8 mouse cellular contexts compared by ENCODE assay signal in genomic region chr6:142867471-142868055, GRCm38 (mm10).
DNase-seq lines count a peak whose midpoint lies in the region; ATAC-seq lines count a peak whose summit lies in the region.

No protein-coding gene starts in this region.

- 0 out of 2 replicates have a peak overlapping the region, but pooled peaks have one; percentile 9 for H3K4me3 ChIP-seq in hindbrain, embryonic 10.5 days
- H3K4me3 ChIP-seq in limb, embryonic 13.5 days = no peak overlapping the region

- 22% methylated on average over 9 of the region's 9 CpGs for WGBS in hindbrain, embryonic 10.5 days
- 26% methylated on average over 9 of the region's 9 CpGs for WGBS in limb, embryonic 13.5 days

- H3K36me3 ChIP-seq in hindbrain, embryonic 10.5 days = peaks cover 4% of the 10 kb centered on the region; the same call in 1 of the 2 replicates
- no peaks in the 10 kb centered on the region for H3K36me3 ChIP-seq in limb, embryonic 13.5 days

- peak; percentile 51 for DNase-seq in thymus, postnatal 0 days (ENCODE audit: low spot score)
- DNase-seq in thymus, postnatal 10 days (ENCODE audit: low spot score in 2 of 2) = no peak
- peak; percentile 63 for DNase-seq in cerebellum, adult 9-10 months
- DNase-seq in hindbrain, embryonic 10.5 days (ENCODE audit: low spot score) = peak; percentile 52
- peak; percentile 45 to 48 for DNase-seq in right cerebral cortex, adult 2 months (ENCODE audit: low spot score in 2 of 2)
- no peak for DNase-seq in adrenal gland, adult 8-10 months
- DNase-seq in thymus, postnatal 25 days = no peak

- no peaks in the 10 kb centered on the region for H3K9me3 ChIP-seq in hindbrain, embryonic 10.5 days
- no peaks in the 10 kb centered on the region; the same call in 1 of the 2 replicates for H3K9me3 ChIP-seq in limb, embryonic 13.5 days

- no peak overlapping the region; the same call in 1 of the 2 replicates for H3K4me2 ChIP-seq in limb, embryonic 13.5 days (replicated peaks)

- H3K4me1 ChIP-seq in hindbrain, embryonic 10.5 days (replicated peaks) = peaks cover 28% of the 10 kb centered on the region
- 0 out of 2 replicates have a peak, but pooled peaks cover 5% of the 10 kb centered on the region for H3K4me1 ChIP-seq in limb, embryonic 13.5 days

- no peaks in the 10 kb centered on the region for H3K27me3 ChIP-seq in hindbrain, embryonic 10.5 days (ENCODE audit: insufficient read depth, poor library complexity, severe bottlenecking)
- no peaks in the 10 kb centered on the region for H3K27me3 ChIP-seq in limb, embryonic 13.5 days

- ATAC-seq in limb, embryonic 13.5 days (ENCODE audit: low FRiP score, low read depth) = peak; percentile 24; the same call in 1 of the 2 replicates

- H3K27ac ChIP-seq in hindbrain, embryonic 10.5 days = peak overlapping the region; percentile 88
- no peak overlapping the region for H3K27ac ChIP-seq in limb, embryonic 13.5 days

- no peak overlapping the region for H3K9ac ChIP-seq in limb, embryonic 13.5 days

Comparison
In these comparisons a context has a peak if more than half of its experiments do, and no peak if none do; other contexts are left out.
1. DNase-seq: peak in thymus, postnatal 0 days (single experiment), cerebellum, adult 9-10 months (single experiment), hindbrain, embryonic 10.5 days (single experiment) and right cerebral cortex, adult 2 months (2 of 2); none in thymus, postnatal 10 days (0 of 2), adrenal gland, adult 8-10 months (single experiment) and thymus, postnatal 25 days (single experiment).